Mouse (Mus musculus): ENCODE measurements around the gene Neurod2. TPM values are rescaled to one million over a fixed set of nuclear protein-coding genes. Genes with fewer than 3 reads are reported as not detected.

Neurod2 gene
- polyA plus RNA-seq, 1 experiment from 2014 or later, result 72.1 TPM

Other genes with a start within 250 kb of the Neurod2 start
- 31.8 and 32.9 TPM in 2 replicates for gene Fbxl20, start 179.2 kb downstream of the Neurod2 start, polyA plus RNA-seq (2015; fragmentation: Nextera tagmentation; extraction: Ambion mirVana)
- 77.5 and 78.3 TPM in 2 replicates for gene Med1, start 136.4 kb downstream of the Neurod2 start, polyA plus RNA-seq (2015; fragmentation: Nextera tagmentation; extraction: Ambion mirVana)
- 17.7 and 19.0 TPM in 2 replicates for gene Cdk12, start 126.6 kb downstream of the Neurod2 start, polyA plus RNA-seq (2015; fragmentation: Nextera tagmentation; extraction: Ambion mirVana)
- 14.6 and 20.0 TPM in 2 replicates for gene Ppp1r1b, start 18.8 kb upstream of the Neurod2 start, polyA plus RNA-seq (2015; fragmentation: Nextera tagmentation; extraction: Ambion mirVana)
- gene Stard3, start 28.7 kb upstream of the Neurod2 start, polyA plus RNA-seq (2015; fragmentation: Nextera tagmentation; extraction: Ambion mirVana), result 44.0 and 45.5 TPM in 2 replicates
- 0.18 and 0.19 TPM in 2 replicates for gene Tcap, start 54.2 kb upstream of the Neurod2 start, polyA plus RNA-seq (2015; fragmentation: Nextera tagmentation; extraction: Ambion mirVana)
- 0.35 TPM in 1 of 2 replicates, not detected in the other for gene Pnmt, start 56.8 kb upstream of the Neurod2 start, polyA plus RNA-seq (2015; fragmentation: Nextera tagmentation; extraction: Ambion mirVana)
- 6.7 and 9.2 TPM in 2 replicates for gene Pgap3, start 70.8 kb upstream of the Neurod2 start, polyA plus RNA-seq (2015; fragmentation: Nextera tagmentation; extraction: Ambion mirVana)
- gene Erbb2, start 82.8 kb upstream of the Neurod2 start, polyA plus RNA-seq (2015; fragmentation: Nextera tagmentation; extraction: Ambion mirVana), result 6.7 and 7.4 TPM in 2 replicates
- gene Mien1, start 109.3 kb upstream of the Neurod2 start, polyA plus RNA-seq (2015; fragmentation: Nextera tagmentation; extraction: Ambion mirVana), result 208 and 237 TPM in 2 replicates
- 0.21 and 0.35 TPM in 2 replicates for gene Grb7, start 116.7 kb upstream of the Neurod2 start, polyA plus RNA-seq (2015; fragmentation: Nextera tagmentation; extraction: Ambion mirVana)
- gene Ikzf3, start 216.4 kb upstream of the Neurod2 start, polyA plus RNA-seq (2015; fragmentation: Nextera tagmentation; extraction: Ambion mirVana), result not detected in 2 replicates
- not detected in 2 replicates for gene Zpbp2, start 221.4 kb upstream of the Neurod2 start, polyA plus RNA-seq (2015; fragmentation: Nextera tagmentation; extraction: Ambion mirVana)